Mouse (Mus musculus): ENCODE measurements at regions not wholly inside any gene's neighbourhood (a gene's known extent, or its start where the extent isn't known, plus 50 kb on each side); places are given as distances from the start of the nearest gene placed in this dataset.

- H3K27me3 ChIP-seq (ENCODE audit: insufficient read depth, low read length): no peaks in the 10 kb centered on the region
- H3K4me3 ChIP-seq (ENCODE audit: low read depth, low read length): no peak overlapping the region
- H3K4me1 ChIP-seq (ENCODE audit: insufficient read depth): no peaks in the 10 kb centered on the region
- no peak overlapping the region for H3K9ac ChIP-seq (replicated peaks)
- TF ChIP-seq EP300 (IDR thresholded peaks at IDR 0.05; ENCODE audit: low read depth) (no peak), CTCF (IDR thresholded peaks at IDR 0.05; ENCODE audit: low read depth) (no peak)
- H3K27ac ChIP-seq (ENCODE audit: low read depth): no peak overlapping the region
- no peak for DNase-seq
- ATAC-seq: no peak
- 85% methylated on average over 6 of the region's 6 CpGs for WGBS (ENCODE audit: insufficient replicate concordance)
- H3K36me3 ChIP-seq (replicated peaks; ENCODE audit: insufficient read depth, low read length): no peaks in the 10 kb centered on the region
- no peak overlapping the region for H3K4me2 ChIP-seq (ENCODE audit: low read depth, low read length)
- 0 out of 2 replicates have a peak, but pooled peaks cover 3% of the 10 kb centered on the region for H3K9me3 ChIP-seq (ENCODE audit: low read length)
These were observed 227.5 kb upstream of the Cxcr4 start for GRCm38 (mm10) chr1:128819611-128820010.

- DNase-seq (no peak), ATAC-seq (no peak)
- WGBS (ENCODE audit: insufficient replicate concordance): 76% methylated on average over 5 of the region's 5 CpGs
- no peak overlapping the region for H3K4me3 ChIP-seq (ENCODE audit: low read depth, low read length)
- H3K27ac ChIP-seq (ENCODE audit: low read depth): no peak overlapping the region
- no peak overlapping the region for H3K9ac ChIP-seq (replicated peaks)
- H3K4me2 ChIP-seq (ENCODE audit: low read depth, low read length): no peak overlapping the region
- no peaks in the 10 kb centered on the region for H3K9me3 ChIP-seq (ENCODE audit: low read length)
- TF ChIP-seq EP300 (IDR thresholded peaks at IDR 0.05; ENCODE audit: low read depth): no peak
- TF ChIP-seq CTCF (IDR thresholded peaks at IDR 0.05; ENCODE audit: low read depth): no peak
- H3K4me1 ChIP-seq (ENCODE audit: insufficient read depth): no peaks in the 10 kb centered on the region
- no peaks in the 10 kb centered on the region for H3K27me3 ChIP-seq (ENCODE audit: insufficient read depth, low read length)
- H3K36me3 ChIP-seq (replicated peaks; ENCODE audit: insufficient read depth, low read length): no peaks in the 10 kb centered on the region
These were observed 221.3 kb upstream of the Cxcr4 start for GRCm38 (mm10) chr1:128813379-128813778.

GRCm38 (mm10) chr1:128810860-128811259, 218.8 kb upstream of the Cxcr4 start:
- no peak for DNase-seq
- H3K27me3 ChIP-seq (ENCODE audit: insufficient read depth, low read length): no peaks in the 10 kb centered on the region
- TF ChIP-seq EP300 (IDR thresholded peaks at IDR 0.05; ENCODE audit: low read depth) (no peak), CTCF (IDR thresholded peaks at IDR 0.05; ENCODE audit: low read depth) (no peak)
- 56% methylated on average over 3 of the region's 3 CpGs for WGBS (ENCODE audit: insufficient replicate concordance)
- no peak overlapping the region for H3K27ac ChIP-seq (ENCODE audit: low read depth)
- no peak overlapping the region for H3K9ac ChIP-seq (replicated peaks)
- H3K36me3 ChIP-seq (replicated peaks; ENCODE audit: insufficient read depth, low read length): no peaks in the 10 kb centered on the region
- no peak for ATAC-seq
- H3K9me3 ChIP-seq (ENCODE audit: low read length): no peaks in the 10 kb centered on the region
- H3K4me3 ChIP-seq (ENCODE audit: low read depth, low read length): no peak overlapping the region
- no peaks in the 10 kb centered on the region for H3K4me1 ChIP-seq (ENCODE audit: insufficient read depth)
- no peak overlapping the region for H3K4me2 ChIP-seq (ENCODE audit: low read depth, low read length)

DNA sequence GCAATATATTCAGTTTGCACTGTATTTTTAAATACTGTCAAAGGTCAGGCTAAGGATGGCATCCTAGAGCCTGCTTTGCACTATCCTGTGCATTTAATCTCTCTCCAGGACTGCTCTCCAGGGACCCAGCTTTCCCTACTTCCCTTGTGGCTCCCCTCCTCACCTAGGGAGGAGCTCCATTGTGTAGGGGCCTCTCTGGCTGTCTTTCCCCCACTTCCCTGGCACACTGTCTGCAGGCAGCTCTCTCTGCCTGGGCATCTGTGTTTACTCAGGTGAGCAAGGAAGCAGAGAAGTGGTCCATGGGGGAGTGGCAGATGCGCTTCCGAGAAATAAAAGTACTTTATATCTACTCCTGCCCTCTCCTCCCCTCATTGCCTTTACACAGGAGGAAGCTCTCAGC, 218.0 kb upstream of the Cxcr4 start:
- H3K36me3 ChIP-seq (replicated peaks; ENCODE audit: insufficient read depth, low read length): no peaks in the 10 kb centered on the region
- H3K9me3 ChIP-seq (ENCODE audit: low read length): no peaks in the 10 kb centered on the region
- H3K27ac ChIP-seq (ENCODE audit: low read depth): no peak overlapping the region
- no peak for DNase-seq
- H3K27me3 ChIP-seq (ENCODE audit: insufficient read depth, low read length): no peaks in the 10 kb centered on the region
- WGBS (ENCODE audit: insufficient replicate concordance): 88% methylated on average over 2 of the region's 2 CpGs
- no peaks in the 10 kb centered on the region for H3K4me1 ChIP-seq (ENCODE audit: insufficient read depth)
- H3K9ac ChIP-seq (replicated peaks): no peak overlapping the region
- TF ChIP-seq EP300 (IDR thresholded peaks at IDR 0.05; ENCODE audit: low read depth) (no peak), CTCF (IDR thresholded peaks at IDR 0.05; ENCODE audit: low read depth) (no peak)
- H3K4me3 ChIP-seq (ENCODE audit: low read depth, low read length): no peak overlapping the region
- no peak overlapping the region for H3K4me2 ChIP-seq (ENCODE audit: low read depth, low read length)
- no peak for ATAC-seq

DNA sequence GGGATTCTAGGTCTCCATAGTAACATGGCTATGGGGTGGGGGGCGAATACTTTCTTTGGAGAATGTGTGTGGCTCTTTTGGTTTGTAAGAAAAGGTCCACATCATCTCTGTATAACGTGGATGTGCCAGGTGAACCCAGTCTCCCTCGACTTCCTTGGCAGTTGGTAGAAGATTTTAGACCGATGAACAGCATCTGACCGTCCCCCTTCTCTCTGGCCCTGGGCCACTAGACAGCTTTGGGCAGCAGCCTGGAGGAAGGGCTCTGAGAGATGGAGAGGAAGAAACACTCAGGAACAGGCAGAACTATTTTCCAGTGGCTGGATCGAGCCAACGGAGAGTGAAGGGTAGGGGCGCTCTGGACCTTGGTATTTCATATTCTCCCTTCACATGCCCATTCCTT, 217.5 kb upstream of the Cxcr4 start:
- H3K27ac ChIP-seq (ENCODE audit: low read depth): no peak overlapping the region
- no peak overlapping the region for H3K4me2 ChIP-seq (ENCODE audit: low read depth, low read length)
- no peaks in the 10 kb centered on the region for H3K4me1 ChIP-seq (ENCODE audit: insufficient read depth)
- no peak for DNase-seq
- WGBS (ENCODE audit: insufficient replicate concordance): 80% methylated on average over 8 of the region's 8 CpGs
- no peak for ATAC-seq
- H3K9me3 ChIP-seq (ENCODE audit: low read length): no peaks in the 10 kb centered on the region
- no peak for TF ChIP-seq EP300 (IDR thresholded peaks at IDR 0.05; ENCODE audit: low read depth)
- TF ChIP-seq CTCF (IDR thresholded peaks at IDR 0.05; ENCODE audit: low read depth): no peak
- H3K4me3 ChIP-seq (ENCODE audit: low read depth, low read length): no peak overlapping the region
- no peaks in the 10 kb centered on the region for H3K27me3 ChIP-seq (ENCODE audit: insufficient read depth, low read length)
- H3K36me3 ChIP-seq (replicated peaks; ENCODE audit: insufficient read depth, low read length): no peaks in the 10 kb centered on the region
- H3K9ac ChIP-seq (replicated peaks): no peak overlapping the region

GRCm38 (mm10) chr1:128808599-128808998, 216.5 kb upstream of the Cxcr4 start:
- no peaks in the 10 kb centered on the region for H3K9me3 ChIP-seq (ENCODE audit: low read length)
- no peak overlapping the region for H3K9ac ChIP-seq (replicated peaks)
- H3K27me3 ChIP-seq (ENCODE audit: insufficient read depth, low read length): no peaks in the 10 kb centered on the region
- no peak overlapping the region for H3K4me2 ChIP-seq (ENCODE audit: low read depth, low read length)
- ATAC-seq (no peak), DNase-seq (no peak)
- no peak for TF ChIP-seq EP300 (IDR thresholded peaks at IDR 0.05; ENCODE audit: low read depth)
- TF ChIP-seq CTCF (IDR thresholded peaks at IDR 0.05; ENCODE audit: low read depth): no peak
- no peaks in the 10 kb centered on the region for H3K36me3 ChIP-seq (replicated peaks; ENCODE audit: insufficient read depth, low read length)
- WGBS (ENCODE audit: insufficient replicate concordance): 74% methylated on average over 5 of the region's 5 CpGs
- no peak overlapping the region for H3K4me3 ChIP-seq (ENCODE audit: low read depth, low read length)
- H3K27ac ChIP-seq (ENCODE audit: low read depth): no peak overlapping the region
- no peaks in the 10 kb centered on the region for H3K4me1 ChIP-seq (ENCODE audit: insufficient read depth)
